Mouse (Mus musculus): ENCODE data around the gene Rab20. TPM values are rescaled to one million over a fixed set of nuclear protein-coding genes. Genes with fewer than 3 reads are reported as not detected.

The Rab20 gene
- polyA plus RNA-seq, 1 experiment from 2014 or later = 1.0 TPM

- H3K27me3 ChIP-seq (replicated peaks; ENCODE audit: control insufficient read depth, insufficient read depth, low read length) = no peaks in the 10 kb centered on the region
- peaks cover 14% of the 10 kb centered on the region for H3K4me1 ChIP-seq (ENCODE audit: control insufficient read depth, insufficient read depth, low read length)
- WGBS = 15% methylated on average over 8 of the region's 8 CpGs
- H3K4me3 ChIP-seq (ENCODE audit: low read depth, low read length) = no peak overlapping the region
- no peak overlapping the region for H3K9ac ChIP-seq (ENCODE audit: low read length)
- H3K4me2 ChIP-seq (ENCODE audit: low read length) = no peak overlapping the region
- DNase-seq (ENCODE audit: low spot score) = peak; percentile 60
- no peaks in the 10 kb centered on the region for H3K9me3 ChIP-seq (replicated peaks; ENCODE audit: control insufficient read depth, low read length)
- H3K27ac ChIP-seq (ENCODE audit: low read depth, low read length) = peak overlapping the region; percentile 48; the same call in 1 of the 2 replicates
- H3K36me3 ChIP-seq (ENCODE audit: control insufficient read depth, insufficient read depth, low read length) = no peaks in the 10 kb centered on the region
- peak; percentile 72 for ATAC-seq
These were observed 64.2 kb downstream of the Rab20 start for GRCm38 (mm10) chr8:11414304-11414703.

GRCm38 (mm10) chr8:11412450-11412849 is 66.1 kb downstream of the Rab20 start:
- Histone ChIP-seq H3K4me3 (ENCODE audit: low read depth, low read length) (no peak overlapping the region), H3K36me3 (ENCODE audit: control insufficient read depth, insufficient read depth, low read length) (no peaks in the 10 kb centered on the region), H3K9ac (ENCODE audit: low read length) (no peak overlapping the region), H3K27me3 (replicated peaks; ENCODE audit: control insufficient read depth, insufficient read depth, low read length) (no peaks in the 10 kb centered on the region), H3K9me3 (replicated peaks; ENCODE audit: control insufficient read depth, low read length) (no peaks in the 10 kb centered on the region), H3K4me1 (ENCODE audit: control insufficient read depth, insufficient read depth, low read length) (peaks cover 9% of the 10 kb centered on the region), H3K27ac (ENCODE audit: low read depth, low read length) (no peak overlapping the region), H3K4me2 (ENCODE audit: low read length) (no peak overlapping the region)
- ATAC-seq (no peak), DNase-seq (ENCODE audit: low spot score) (no peak)
- 65% methylated on average over 5 of the region's 5 CpGs for WGBS

DNA sequence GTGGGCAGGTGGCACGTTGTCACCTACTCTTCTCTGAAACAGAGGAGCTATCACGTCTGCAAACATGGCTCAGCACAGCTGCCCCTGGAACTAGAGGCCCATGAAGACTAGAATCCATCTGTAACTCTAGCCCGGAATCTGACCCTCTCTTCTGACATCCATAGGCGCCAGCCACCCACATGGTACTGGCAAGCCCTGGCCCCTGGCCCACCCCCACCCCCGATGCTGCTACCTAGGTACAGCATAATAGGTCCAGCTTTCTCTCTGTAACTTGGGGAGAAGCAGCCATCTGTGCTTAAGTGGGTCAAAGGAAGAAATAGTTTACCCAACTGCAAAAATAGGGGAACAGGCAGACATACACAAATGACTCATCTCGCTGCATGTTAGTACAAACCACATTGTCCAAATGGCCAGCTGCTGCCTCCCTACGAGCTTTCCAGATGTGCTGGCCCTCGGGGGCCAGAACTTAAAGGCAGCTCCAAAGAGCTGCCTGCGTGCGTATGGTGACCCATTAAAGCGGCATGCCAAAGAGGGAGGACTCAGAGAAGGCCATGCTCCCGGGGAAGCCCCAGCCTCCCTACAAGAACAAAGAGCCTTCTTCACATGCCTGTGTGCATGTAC is 66.9 kb downstream of the Rab20 start:
- WGBS = 72% methylated on average over 12 of the region's 12 CpGs
- Histone ChIP-seq H3K36me3 (ENCODE audit: control insufficient read depth, insufficient read depth, low read length) (no peaks in the 10 kb centered on the region), H3K4me3 (ENCODE audit: low read depth, low read length) (no peak overlapping the region), H3K4me2 (ENCODE audit: low read length) (no peak overlapping the region), H3K27me3 (replicated peaks; ENCODE audit: control insufficient read depth, insufficient read depth, low read length) (no peaks in the 10 kb centered on the region), H3K27ac (ENCODE audit: low read depth, low read length) (no peak overlapping the region), H3K9ac (ENCODE audit: low read length) (no peak overlapping the region), H3K4me1 (ENCODE audit: control insufficient read depth, insufficient read depth, low read length) (peaks cover 9% of the 10 kb centered on the region), H3K9me3 (replicated peaks; ENCODE audit: control insufficient read depth, low read length) (no peaks in the 10 kb centered on the region)
- ATAC-seq (no peak), DNase-seq (ENCODE audit: low spot score) (no peak)

- Histone ChIP-seq H3K27ac (ENCODE audit: low read depth, low read length) (peak overlapping the region; percentile 31; the same call in 1 of the 2 replicates), H3K9me3 (replicated peaks; ENCODE audit: control insufficient read depth, low read length) (no peaks in the 10 kb centered on the region), H3K4me2 (ENCODE audit: low read length) (no peak overlapping the region), H3K9ac (ENCODE audit: low read length) (no peak overlapping the region), H3K36me3 (ENCODE audit: control insufficient read depth, insufficient read depth, low read length) (no peaks in the 10 kb centered on the region), H3K4me1 (ENCODE audit: control insufficient read depth, insufficient read depth, low read length) (no peaks in the 10 kb centered on the region), H3K27me3 (replicated peaks; ENCODE audit: control insufficient read depth, insufficient read depth, low read length) (no peaks in the 10 kb centered on the region), H3K4me3 (ENCODE audit: low read depth, low read length) (no peak overlapping the region)
- DNase-seq (ENCODE audit: low spot score) (peak; percentile 72), ATAC-seq (peak; percentile 87)
- WGBS = 66% methylated on average over 13 of the region's 13 CpGs
These were observed 72.6 kb downstream of the Rab20 start for GRCm38 (mm10) chr8:11405722-11406481.

GRCm38 (mm10) chr8:11404614-11405013 is 73.9 kb downstream of the Rab20 start:
- ATAC-seq (no peak), DNase-seq (ENCODE audit: low spot score) (no peak)
- Histone ChIP-seq H3K4me1 (ENCODE audit: control insufficient read depth, insufficient read depth, low read length) (no peaks in the 10 kb centered on the region), H3K36me3 (ENCODE audit: control insufficient read depth, insufficient read depth, low read length) (no peaks in the 10 kb centered on the region), H3K4me3 (ENCODE audit: low read depth, low read length) (no peak overlapping the region), H3K27me3 (replicated peaks; ENCODE audit: control insufficient read depth, insufficient read depth, low read length) (no peaks in the 10 kb centered on the region), H3K9ac (ENCODE audit: low read length) (no peak overlapping the region), H3K4me2 (ENCODE audit: low read length) (no peak overlapping the region), H3K27ac (ENCODE audit: low read depth, low read length) (no peak overlapping the region), H3K9me3 (replicated peaks; ENCODE audit: control insufficient read depth, low read length) (no peaks in the 10 kb centered on the region)
- WGBS = 85% methylated on average over 4 of the region's 4 CpGs

DNA sequence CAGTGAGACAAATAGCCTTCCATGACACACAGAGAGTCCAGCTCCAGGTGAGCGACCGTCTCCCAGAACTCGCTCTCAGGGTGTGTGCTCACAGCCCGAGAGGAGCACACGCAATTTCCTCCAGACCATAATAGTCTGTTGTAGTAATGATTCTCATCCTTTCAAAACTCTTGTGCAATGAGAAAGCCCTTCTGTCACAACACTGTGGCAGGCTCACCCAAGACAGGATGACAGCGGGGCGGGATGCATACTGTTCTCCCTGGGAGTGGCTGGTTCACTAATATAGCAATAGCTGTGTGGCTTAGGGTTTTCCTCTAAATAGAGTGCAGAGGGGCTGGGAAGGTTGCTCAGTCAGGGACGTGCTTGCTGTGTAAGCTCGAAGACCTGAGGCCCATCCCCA is 74.7 kb downstream of the Rab20 start:
- H3K9me3 ChIP-seq (replicated peaks; ENCODE audit: control insufficient read depth, low read length) = no peaks in the 10 kb centered on the region

More for the DNA sequence above, 74.7 kb downstream of the Rab20 start:
- 93% methylated on average over 9 of the region's 9 CpGs for whole genome bisulfite sequencing
- H3K36me3 ChIP-seq (ENCODE audit: control insufficient read depth, insufficient read depth, low read length) = no peaks in the 10 kb centered on the region
- H3K27ac ChIP-seq (ENCODE audit: low read depth, low read length) = no peak overlapping the region
- H3K27me3 ChIP-seq (replicated peaks; ENCODE audit: control insufficient read depth, insufficient read depth, low read length) = no peaks in the 10 kb centered on the region
- H3K4me2 ChIP-seq (ENCODE audit: low read length) = no peak overlapping the region
- H3K4me1 ChIP-seq (ENCODE audit: control insufficient read depth, insufficient read depth, low read length) = no peaks in the 10 kb centered on the region
- no peak overlapping the region for H3K4me3 ChIP-seq (ENCODE audit: low read depth, low read length)
- no peak overlapping the region for H3K9ac ChIP-seq (ENCODE audit: low read length)
- DNase-seq (ENCODE audit: low spot score) (no peak), ATAC-seq (no peak)

Other genes starting within 250 kb of the Rab20 start
- 19.1 and 27.1 TPM in 2 replicates for gene Col4a2, start 165.9 kb downstream of the Rab20 start, polyA plus RNA-seq (2014; fragmentation: Nextera tagmentation; extraction: Ambion mirVana)
- gene Col4a1, start 165.9 kb downstream of the Rab20 start, polyA plus RNA-seq (2014; fragmentation: Nextera tagmentation; extraction: Ambion mirVana) = 77.9 and 91.4 TPM in 2 replicates
- gene Naxd, start 18.8 kb upstream of the Rab20 start, polyA plus RNA-seq (2014; fragmentation: Nextera tagmentation; extraction: Ambion mirVana) = 158 and 170 TPM in 2 replicates
- gene Cars2, start 72.1 kb upstream of the Rab20 start, polyA plus RNA-seq (2014; fragmentation: Nextera tagmentation; extraction: Ambion mirVana) = 26.0 and 30.5 TPM in 2 replicates
- gene Ing1, start 76.9 kb upstream of the Rab20 start, polyA plus RNA-seq (2014; fragmentation: Nextera tagmentation; extraction: Ambion mirVana) = 49.1 and 50.8 TPM in 2 replicates
- 98.8 and 118 TPM in 2 replicates for gene Ankrd10, start 157.0 kb upstream of the Rab20 start, polyA plus RNA-seq (2014; fragmentation: Nextera tagmentation; extraction: Ambion mirVana)
- gene 1700016D06Rik, start 222.4 kb upstream of the Rab20 start, polyA plus RNA-seq (2014; fragmentation: Nextera tagmentation; extraction: Ambion mirVana) = not detected in 2 replicates
- 62.2 and 72.7 TPM in 2 replicates for gene Arhgef7, start 249.0 kb upstream of the Rab20 start, polyA plus RNA-seq (2014; fragmentation: Nextera tagmentation; extraction: Ambion mirVana)

All from forebrain, embryonic 14.5 days (tissue).